ENCODE assay signal across 8 mouse cellular contexts in genomic region chrX:52911587-52912371, GRCm38 (mm10). TPM values are rescaled to one million over a fixed set of nuclear protein-coding genes. Genes with fewer than 3 reads are reported as not detected.
DNase-seq lines count a peak whose midpoint lies in the region; ATAC-seq lines count a peak whose summit lies in the region.

Phf6 (plus strand) TSS chrX:52912266.

- H3K4me2 ChIP-seq in intestine, embryonic 14.5 days (ENCODE audit: low read length), result peak within 1 kb of the TSS; percentile 57

- no peaks in the 10 kb centered on the region for H3K27me3 ChIP-seq in intestine, embryonic 14.5 days (replicated peaks; ENCODE audit: control insufficient read depth, insufficient read depth, low read length)

- peak within 1 kb of the TSS; percentile 70 for H3K27ac ChIP-seq in intestine, embryonic 14.5 days (ENCODE audit: low read depth)

- no peaks in the 10 kb centered on the region for H3K4me1 ChIP-seq in intestine, embryonic 14.5 days (replicated peaks; ENCODE audit: control insufficient read depth, insufficient read depth, low read length)

- H3K9me3 ChIP-seq in intestine, embryonic 14.5 days (ENCODE audit: control insufficient read depth, low read length), result no peaks in the 10 kb centered on the region

- H3K4me3 ChIP-seq in intestine, embryonic 14.5 days (ENCODE audit: low read depth, low read length), result peak within 1 kb of the TSS; percentile 57

- H3K36me3 ChIP-seq in intestine, embryonic 14.5 days (ENCODE audit: control insufficient read depth, insufficient read depth, low read length), result no peaks in the 10 kb centered on the region

- ATAC-seq in intestine, embryonic 14.5 days (replicated peaks; ENCODE audit: low FRiP score, low TSS enrichment, low read depth), result peak; percentile 99

- peak within 1 kb of the TSS; percentile 69 for H3K9ac ChIP-seq in intestine, embryonic 14.5 days (ENCODE audit: low read length)

- intact Hi-C loops in gastrocnemius, postnatal 14 days (cut with DNase I; ENCODE audit: low total_unique reads), result no loop called here
- intact Hi-C loops in left cerebral cortex, postnatal 14 days (cut with DNase I), result no loop called here

- peak; percentile 86 for DNase-seq in adipocyte (ENCODE audit: low spot score)
- peak; percentile 93 for DNase-seq in embryo, embryonic 10 days (ENCODE audit: low spot score)
- DNase-seq in gastrocnemius, postnatal 14 days, result peak; percentile 92
- DNase-seq in intestine, embryonic 14.5 days (ENCODE audit: low spot score), result peak; percentile 86
- peak; percentile 90 to 93 for DNase-seq in left cerebral cortex, postnatal 14 days (ENCODE audit: low spot score in 2 of 2)
- DNase-seq in mesoderm, embryonic 11.5 days (ENCODE audit: low read depth, low spot score), result peak; percentile 93
- DNase-seq in right cerebral cortex, postnatal 36 days (ENCODE audit: low spot score in 2 of 2), result peak; percentile 84 to 86
- peak; percentile 75 for DNase-seq in yolk sac, embryonic 10.5 days (ENCODE audit: low spot score)

- WGBS in intestine, embryonic 14.5 days, result 14% methylated on average over 51 of the region's 54 CpGs

RNA-seq across cellular contexts. Expression of gene Phf6, which starts in this region (rescaled TPM):
- 1 to 10 TPM; 2.7 to 4.1 TPM for total RNA-seq in gastrocnemius, postnatal 14 days (2021)
- polyA plus RNA-seq in intestine, embryonic 14.5 days (2014; fragmentation: Nextera tagmentation; extraction: Ambion mirVana), result 37.2 and 39.9 TPM in 2 replicates
- total RNA-seq in left cerebral cortex, postnatal 14 days (2021), result 10 to 100 TPM; 15.2 to 16.6 TPM

Comparison
In these comparisons a context has a peak if more than half of its experiments do, and no peak if none do; other contexts are left out.
1. Peak in every context shown above with its lines: DNase-seq, ATAC-seq, H3K4me3 ChIP-seq and H3K27ac ChIP-seq.